Mouse (Mus musculus) neural tube, embryonic 10.5 days (tissue): ENCODE measurements at regions not wholly inside any gene's neighbourhood (a gene's known extent, or its start where the extent isn't known, plus 50 kb on each side); places are given as distances from the start of the nearest gene placed in this dataset.

Experiments used
- DNase-seq: peaks from one replicate; pipeline ENCODE4 v3.0.0-alpha.2; 2017; ENCODE audit warnings: low spot score; ENCODE audit errors: extremely low spot score

DNA sequence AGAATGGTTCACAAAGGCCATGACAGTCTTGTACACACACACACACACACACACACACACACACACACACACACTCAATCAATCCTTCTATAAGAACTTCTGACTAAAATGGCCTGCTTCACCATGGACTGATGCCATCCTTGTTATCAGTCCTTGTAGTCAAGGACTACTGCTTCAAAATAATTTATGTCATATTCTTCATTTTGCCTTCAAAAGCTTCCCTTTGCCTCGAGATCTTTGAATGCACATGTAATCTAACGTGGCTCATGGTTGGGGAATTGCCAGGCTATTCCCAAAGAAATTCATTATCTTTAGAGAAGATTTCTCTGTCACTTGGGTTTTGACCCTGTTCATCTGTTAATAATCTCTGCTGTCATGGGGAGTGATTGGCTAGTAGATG, 278.0 kb upstream of the Cdyl start:
- no peak for DNase-seq

GRCm38 (mm10) chr13:35383000-35383623, 276.5 kb upstream of the Cdyl start:
- no peak for DNase-seq

DNA sequence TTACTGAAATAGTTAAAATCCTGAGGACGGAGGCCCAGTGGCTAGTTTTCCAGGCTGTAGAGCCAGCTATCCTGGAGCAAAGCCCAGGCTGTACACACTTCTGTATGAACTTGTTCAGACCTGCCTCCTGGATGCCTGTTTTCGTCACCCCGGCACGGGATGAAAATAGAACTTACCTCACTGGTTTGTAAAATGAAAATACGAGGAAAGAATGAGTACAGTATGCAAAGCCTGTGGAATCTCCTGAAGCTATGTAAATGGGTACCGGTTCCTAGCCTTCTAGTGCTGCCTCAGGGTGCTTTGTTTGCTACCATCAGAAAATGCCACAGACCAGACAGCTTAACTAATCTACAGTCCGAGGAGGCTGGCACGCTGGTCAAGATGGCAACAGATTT, 276.0 kb upstream of the Cdyl start:
- DNase-seq = no peak

DNA sequence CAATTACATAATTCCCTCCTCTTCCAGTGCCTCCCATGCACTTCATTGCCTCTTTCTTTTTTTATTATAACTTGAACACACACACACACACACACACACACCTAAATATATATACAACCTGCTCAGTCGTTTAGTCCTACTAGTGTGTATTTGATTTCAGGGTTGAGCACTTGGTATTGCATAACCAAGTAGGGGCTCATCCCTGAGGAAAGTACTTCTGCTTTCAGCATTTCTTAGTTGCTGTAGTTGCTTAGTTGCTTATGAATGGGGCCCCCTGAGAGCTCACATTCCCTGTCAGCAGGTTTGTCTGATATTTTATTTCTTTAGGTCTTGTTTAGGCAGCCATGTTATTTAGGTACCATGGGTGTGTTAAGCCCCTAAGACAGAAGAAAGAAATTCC, 271.3 kb upstream of the Cdyl start:
- DNase-seq = no peak

- no peak for DNase-seq
Observed at GRCm38 (mm10) chr13:35389781-35390525, 269.7 kb upstream of the Cdyl start.

DNA sequence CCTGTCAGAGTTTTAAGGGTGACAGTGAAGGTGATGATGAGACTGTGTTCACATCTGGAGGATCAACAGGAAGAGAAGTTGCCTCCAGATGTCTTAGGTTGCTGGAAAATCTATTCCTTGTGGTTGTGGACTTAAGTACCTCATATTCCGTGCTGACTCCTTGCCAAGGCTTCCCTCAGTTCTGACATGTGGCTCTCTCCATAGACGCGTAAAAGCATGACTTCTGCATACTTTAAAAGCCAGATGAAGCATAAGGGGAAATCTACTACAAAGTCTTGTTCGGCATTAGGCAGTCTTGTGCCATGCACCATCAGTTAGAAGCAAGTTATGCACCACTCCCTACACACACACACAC, 269.1 kb upstream of the Cdyl start:
- DNase-seq = no peak

- no peak for DNase-seq
Observed at GRCm38 (mm10) chr13:35392167-35392566, 267.5 kb upstream of the Cdyl start.

DNA sequence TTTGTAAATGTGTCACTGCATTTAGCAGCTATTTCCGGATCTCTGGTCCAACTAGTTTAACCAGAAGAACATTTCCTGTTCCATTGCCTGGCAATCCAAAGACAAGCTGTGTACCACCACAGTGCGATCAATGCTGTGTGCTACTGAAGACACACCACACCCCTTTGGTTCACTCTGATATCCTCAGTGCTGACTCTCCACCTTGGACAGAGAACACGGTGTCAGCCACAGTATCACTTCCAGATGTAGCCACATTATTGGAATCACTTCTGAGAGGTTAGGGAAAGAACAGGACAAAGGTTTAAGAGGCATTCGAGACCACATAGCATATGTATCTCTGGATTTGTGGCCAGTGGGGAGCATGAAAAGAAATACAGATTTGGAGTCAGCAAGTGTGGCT, 264.4 kb upstream of the Cdyl start:
- DNase-seq = no peak

DNA sequence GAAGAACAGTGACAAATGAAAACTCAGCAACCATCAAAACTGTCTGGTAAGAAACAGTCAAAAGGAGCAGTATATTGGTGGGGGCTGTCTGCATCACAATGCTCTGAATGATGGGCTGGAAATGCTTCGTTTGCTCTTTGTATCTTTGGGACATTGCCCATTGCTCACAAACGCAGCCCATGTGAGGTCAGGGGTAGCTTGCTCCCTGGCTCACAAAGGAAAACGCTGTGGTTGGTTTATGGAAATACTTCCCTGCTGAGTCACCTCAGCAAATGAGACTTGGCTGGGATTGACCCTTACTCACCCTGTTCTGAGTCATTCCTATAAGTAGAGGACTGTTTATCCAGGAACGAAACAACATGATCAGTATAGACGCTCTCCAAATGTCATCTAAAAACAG, 264.0 kb upstream of the Cdyl start:
- no peak for DNase-seq

GRCm38 (mm10) chr13:35397166-35397565, 262.5 kb upstream of the Cdyl start:
- DNase-seq = no peak

DNA sequence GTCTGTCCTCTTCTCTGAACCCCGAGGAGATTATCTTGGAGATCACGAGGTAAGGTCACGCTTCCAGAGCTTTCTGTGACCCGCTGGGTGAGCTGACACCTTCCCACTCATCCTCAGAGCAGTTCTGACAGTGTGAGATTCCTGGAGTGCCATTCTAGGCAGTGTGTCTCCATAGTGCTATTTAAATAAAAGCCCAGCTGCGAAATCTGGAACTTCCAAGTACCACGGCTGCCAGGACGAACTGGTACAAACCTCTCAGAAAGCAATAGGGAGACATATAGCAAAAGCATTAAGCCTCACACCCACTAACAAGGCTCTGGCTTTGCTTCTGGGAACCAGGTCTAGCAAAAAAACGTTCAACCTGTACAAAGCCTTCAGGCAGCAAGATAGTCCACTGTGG, 261.4 kb upstream of the Cdyl start:
- DNase-seq = no peak

DNA sequence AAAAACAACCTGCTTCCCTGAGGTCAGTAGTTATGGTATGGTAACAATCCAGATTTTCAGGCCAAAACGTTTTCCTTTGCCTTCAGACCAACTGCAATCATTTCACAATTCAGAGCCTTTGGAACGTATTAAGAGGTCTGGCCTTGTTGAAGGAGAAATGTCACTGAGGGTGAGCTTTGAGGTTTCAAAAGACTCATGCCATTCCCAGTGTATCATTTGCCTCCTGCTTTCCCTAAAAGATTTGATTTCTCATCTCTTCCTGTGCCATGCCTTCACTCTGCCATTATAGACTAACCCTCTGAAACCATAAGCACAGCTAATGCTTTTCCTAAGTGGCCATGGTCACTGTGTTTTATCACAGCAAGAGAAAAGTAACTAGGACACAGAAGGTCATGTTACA, 256.8 kb upstream of the Cdyl start:
- no peak for DNase-seq

GRCm38 (mm10) chr13:35404428-35404827, 255.2 kb upstream of the Cdyl start:
- DNase-seq = no peak

GRCm38 (mm10) chr13:35405384-35405783, 254.2 kb upstream of the Cdyl start:
- no peak for DNase-seq

- DNase-seq = no peak
Observed at GRCm38 (mm10) chr13:35417500-35417899, 242.1 kb upstream of the Cdyl start.

- DNase-seq = no peak
Observed at GRCm38 (mm10) chr13:35420076-35420475, 239.6 kb upstream of the Cdyl start.

DNA sequence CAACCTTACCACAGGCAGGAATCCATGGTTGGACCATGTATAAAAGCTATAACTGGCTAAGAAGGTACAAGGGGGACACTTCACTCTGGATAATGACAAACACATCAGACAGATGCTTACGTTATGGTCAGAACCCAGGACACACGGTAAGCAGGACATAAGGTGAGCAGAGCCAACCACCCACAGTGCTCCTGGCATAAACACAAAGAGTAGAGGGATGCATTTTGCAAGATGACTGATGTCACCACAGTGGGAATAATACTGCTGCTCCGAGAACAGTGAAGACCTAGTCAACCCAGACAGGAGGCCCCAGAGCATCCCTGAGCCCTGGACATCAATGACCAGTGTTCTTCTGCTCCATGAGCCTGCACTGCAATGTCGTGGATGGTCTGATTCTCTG, 233.6 kb upstream of the Cdyl start:
- no peak for DNase-seq

GRCm38 (mm10) chr13:35435173-35435572, 224.5 kb upstream of the Cdyl start:
- no peak for DNase-seq

DNA sequence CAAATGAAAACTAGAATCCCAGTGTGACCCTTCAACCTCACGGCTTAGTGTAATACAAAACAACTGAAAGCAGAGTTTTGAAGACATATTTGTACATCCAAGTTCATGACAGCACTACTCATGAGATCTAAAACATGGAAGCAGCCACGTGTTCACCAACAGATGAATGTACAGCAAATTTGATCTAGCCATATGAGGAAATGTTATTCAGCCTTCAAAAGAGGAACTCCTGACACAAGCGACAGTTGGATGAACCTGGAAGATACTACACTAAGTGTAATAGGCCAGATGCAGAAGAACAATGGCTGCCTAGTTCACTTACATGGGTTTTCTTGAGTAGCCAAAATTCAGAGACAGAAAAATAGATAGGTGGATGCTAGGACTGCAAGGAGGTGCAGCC, 212.0 kb upstream of the Cdyl start:
- no peak for DNase-seq

DNA sequence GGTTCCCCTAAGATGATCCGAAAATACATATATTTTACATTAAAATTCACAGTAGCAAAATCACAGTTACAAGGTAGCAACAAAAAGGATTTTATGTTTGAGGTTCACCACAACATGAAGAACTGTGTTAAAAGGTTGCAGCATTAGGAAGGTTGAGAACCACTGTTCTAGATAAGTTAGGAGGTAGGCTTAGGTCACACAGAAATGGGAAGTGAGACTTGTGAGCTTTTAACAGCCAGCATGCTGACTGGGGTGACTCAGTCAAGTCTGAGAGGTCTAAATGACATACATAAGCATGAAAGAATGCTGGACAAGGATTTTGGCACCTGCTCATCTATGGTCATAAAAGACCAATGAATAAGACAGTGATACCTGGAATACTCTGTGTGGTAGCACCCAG, 207.2 kb upstream of the Cdyl start:
- no peak for DNase-seq

DNA sequence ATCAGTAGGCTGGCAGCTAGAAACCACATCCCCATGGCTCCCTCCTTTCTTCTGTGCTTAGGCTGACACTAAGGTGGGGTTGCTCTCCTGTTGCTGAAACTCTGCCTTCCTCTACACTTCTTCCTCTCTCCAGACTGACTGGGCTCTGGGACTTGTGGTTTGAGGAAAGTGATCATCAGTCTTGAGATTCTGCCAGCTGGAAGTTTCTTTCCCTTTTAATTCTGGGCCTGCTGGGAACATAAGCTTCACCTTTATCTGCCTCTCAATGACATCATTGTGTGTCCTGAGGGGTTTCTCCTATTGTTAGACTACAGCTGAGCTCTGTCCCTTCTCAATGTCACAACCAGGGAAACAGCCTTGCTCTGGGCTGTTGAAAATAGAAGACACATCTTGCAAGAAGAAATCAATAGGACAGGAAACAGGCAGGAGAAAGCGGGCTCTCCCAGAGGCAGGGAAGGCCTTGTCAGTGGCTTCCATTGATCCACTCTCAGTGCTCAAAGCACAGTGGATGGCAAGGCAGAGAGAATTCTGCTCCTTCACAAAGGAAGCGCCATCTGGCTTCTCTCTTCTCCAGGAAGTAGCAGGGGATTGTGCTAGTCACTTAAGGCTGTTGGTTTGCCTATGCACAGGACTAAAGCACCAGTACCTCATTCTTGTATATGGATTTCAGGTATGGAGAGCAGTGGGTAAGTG, 206.3 kb upstream of the Cdyl start:
- no peak for DNase-seq

GRCm38 (mm10) chr13:35460051-35460450, 199.6 kb upstream of the Cdyl start:
- DNase-seq = no peak

GRCm38 (mm10) chr13:35463231-35463630, 196.4 kb upstream of the Cdyl start:
- DNase-seq = no peak
